Mouse (Mus musculus): ENCODE results near the gene Sugct.
"Not testable (repeated sequence)": the region's sequence is repeated elsewhere in the genome, so short reads cannot be mapped to it uniquely, and the experiment has no call there.

Gene Sugct

DNA sequence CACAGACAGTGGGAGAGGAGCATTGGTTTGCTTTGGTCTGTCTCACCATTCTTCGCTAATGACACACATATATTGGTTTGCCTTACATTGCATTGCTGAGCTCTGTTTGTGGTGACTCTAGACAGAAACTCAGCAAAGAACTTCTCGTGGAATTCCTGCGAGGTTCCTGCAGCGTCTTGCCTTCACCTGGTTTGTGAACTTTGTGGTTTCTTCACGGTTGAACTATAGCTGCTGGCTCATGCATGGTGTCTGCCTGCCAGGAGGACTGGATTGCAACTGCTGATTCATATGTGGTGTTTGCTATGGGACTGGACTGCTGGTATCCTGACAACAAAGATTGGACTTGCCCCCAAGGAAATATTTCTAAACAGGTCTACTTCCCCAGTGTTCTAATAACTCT, 91.6 kb downstream of the Sugct start:
- no peak for DNase-seq

DNA sequence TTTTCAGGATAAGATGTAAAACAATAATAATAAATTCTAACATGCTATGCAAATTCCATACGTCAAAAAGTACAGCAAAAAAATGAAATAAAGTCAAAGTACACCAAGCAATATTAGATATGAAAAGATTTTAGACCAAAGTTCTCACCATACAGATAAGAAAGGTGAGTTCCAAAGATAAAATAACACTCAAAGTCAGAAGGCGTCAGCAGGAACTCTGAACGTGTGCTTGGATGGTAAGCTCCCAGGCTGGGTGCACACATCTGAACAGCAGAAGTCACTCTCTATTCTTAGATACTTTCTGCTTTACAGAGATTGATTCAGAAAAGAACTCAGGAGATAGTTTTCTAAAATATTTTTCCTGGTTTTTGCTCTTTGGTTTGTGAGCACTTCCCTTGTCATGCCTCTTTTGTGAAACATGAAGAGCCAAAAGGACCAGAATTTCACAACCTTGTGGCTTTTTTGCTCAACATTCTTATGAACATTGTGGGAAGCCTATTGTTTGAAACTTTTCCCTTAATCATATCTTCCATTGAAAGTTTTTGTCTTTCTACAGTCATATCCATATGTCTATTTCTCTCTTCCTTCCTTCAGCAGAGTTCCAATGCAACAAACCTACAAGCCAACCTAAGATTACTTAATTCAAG, 110.0 kb downstream of the Sugct start:
- no peak for DNase-seq

DNA sequence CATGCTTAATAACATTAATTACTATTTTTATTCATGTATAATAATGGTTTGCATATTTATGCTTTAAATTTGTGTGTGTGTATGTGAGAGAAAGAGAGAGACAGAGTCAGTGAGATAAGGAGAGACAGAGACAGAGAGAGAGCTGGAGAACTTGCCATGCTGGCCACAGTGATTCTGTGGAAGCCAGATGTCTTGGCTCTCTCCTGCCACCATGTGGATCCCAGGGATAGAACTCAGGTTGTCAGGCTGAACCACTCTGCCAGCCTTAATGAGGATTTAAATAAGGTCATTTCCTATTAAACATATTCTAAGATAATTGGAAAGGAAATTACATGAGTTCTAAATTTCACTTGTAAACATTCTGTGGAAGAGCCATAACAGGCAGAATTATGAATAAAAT, 110.5 kb downstream of the Sugct start:
- DNase-seq: peak; percentile 26 to 39

DNA sequence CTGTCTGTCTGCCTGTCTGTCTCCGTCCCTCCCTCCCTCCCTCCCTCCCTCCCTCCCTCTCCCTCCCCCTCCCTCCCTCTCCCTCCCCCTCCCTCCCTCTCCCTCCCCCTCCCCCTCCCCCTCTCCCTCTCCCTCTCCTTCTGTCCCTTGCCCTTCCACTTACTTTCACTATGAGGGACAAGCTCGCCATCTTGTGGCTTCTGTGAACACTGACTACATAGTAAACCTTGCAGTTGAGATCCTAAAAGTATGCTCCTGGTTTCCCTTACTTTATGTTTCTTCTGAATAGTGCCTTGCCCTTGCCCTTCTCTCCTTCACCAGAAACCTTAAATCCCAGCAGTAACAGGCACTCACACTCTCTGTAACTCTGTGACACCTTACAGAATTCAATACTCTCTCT, 113.7 kb downstream of the Sugct start:
- DNase-seq: peak; percentile 12 to 36

DNA sequence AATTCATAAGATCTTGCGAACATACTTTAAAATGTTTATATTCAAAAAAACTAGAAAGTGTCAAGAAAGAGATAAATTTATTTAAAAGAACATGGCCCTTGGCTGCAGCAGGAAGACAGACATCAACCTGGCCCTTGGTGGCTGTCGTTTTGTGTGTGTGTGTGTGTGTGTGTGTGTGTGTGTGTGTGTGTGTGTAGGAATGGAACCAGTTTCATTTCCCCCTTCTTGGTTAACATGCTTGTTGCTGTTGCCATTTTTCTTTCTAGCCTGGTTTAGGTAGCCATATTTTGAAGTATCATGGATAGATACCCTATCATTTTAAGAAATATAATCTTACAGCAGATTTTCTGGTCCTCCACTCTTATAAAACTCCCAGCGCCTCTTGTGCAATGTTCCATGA, 136.0 kb downstream of the Sugct start:
- DNase-seq: no peak

DNA sequence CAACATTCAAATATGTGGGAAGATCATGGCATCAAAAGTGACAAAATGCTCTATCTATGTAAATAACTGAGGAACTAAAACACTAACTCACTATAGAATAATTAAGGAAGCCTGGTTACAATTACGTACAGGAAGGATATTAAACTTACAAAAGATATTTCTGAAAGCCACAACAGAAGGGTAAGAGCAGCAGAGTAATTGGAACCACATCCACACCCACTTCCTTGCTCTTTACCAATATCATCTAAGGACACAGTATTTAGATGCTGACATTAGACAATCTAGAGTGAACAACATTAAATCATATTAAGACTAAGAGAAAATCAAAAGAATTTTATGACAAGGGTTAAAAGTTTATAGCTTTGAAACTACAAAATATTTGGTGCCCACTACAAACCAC, 159.0 kb downstream of the Sugct start:
- no peak for DNase-seq

DNA sequence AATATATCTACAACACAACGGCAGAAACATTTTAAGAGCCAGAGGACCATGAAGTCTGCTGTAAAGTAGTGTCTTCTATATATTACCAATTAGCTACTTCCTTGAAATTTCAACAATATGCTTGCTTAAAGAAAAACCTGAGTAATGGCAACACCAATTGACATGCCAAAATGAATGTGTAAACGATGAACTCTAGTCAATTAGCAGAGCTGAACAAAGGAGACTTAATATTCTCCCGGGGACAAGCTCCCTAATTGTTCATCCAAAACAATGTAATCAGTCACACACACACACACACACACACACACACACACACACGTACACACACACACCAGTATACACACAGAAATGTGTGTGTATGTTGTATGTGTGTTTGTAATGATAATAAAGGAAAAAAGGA, 160.5 kb downstream of the Sugct start:
- no peak for DNase-seq

DNA sequence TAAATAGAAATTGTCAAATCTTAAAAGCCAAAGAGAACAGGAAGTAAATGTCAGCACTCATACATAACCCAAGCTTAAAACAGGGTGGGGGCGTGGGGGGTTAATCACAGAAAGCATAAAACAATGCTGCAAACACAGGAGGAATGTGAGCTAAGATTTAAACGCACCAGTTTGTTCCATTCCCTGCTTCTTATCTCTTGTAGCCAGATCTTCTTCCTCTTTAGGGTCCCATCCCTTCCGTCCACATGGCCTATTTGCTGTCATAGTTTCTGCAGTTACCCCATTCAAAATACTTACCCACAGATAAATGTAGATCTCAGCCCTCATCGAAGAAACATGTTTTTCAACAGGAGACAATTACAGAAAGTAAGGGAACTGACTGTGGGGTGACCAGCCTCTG, 160.9 kb downstream of the Sugct start:
- DNase-seq: peak; percentile 7 to 20

DNA sequence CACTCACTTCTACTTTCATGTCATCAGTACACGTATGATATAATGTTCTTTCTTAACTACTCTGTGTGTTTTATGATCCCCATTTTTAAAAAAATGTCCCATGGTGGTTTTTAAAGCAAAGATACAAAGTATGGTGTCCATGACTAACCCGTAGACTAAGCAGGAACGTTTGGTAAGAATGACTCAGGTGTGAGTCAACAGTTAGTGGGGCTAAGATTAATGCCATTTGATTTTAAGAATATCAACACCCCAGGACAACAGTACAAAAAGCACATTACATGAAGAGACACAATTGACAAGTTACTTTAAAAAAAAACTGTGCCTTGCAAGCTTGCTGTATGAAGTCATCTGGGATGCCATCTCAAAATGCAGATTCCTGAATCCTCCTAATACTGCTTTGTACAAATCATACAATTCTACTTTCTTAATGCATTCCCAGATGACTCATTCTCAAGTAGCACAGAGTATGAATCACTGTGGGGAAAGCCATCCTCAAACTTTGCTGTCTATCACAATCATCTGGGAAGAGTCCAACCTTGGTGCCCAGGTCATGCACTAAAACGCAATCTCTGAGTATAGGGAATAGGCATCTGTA, 184.1 kb downstream of the Sugct start:
- DNase-seq: no peak

DNA sequence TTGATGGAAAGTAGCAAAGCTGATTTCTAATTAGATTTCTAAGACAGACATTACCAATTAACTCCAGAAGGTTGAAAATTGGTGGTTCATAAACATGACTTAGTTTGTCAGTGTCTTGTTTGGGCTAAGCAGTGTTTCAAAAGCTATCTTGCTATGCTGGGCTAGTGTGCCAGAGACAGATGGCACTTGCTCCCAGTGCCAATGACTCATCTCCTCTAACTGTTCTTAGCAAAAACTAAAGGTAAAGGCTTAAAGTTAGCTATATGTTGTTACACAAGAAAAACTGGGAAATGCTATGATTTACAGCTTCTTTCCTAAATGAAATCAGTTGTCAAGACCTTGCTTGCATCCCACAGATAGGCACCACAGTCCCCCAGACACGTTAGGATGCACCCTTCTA, 200.4 kb downstream of the Sugct start:
- DNase-seq: no peak

DNA sequence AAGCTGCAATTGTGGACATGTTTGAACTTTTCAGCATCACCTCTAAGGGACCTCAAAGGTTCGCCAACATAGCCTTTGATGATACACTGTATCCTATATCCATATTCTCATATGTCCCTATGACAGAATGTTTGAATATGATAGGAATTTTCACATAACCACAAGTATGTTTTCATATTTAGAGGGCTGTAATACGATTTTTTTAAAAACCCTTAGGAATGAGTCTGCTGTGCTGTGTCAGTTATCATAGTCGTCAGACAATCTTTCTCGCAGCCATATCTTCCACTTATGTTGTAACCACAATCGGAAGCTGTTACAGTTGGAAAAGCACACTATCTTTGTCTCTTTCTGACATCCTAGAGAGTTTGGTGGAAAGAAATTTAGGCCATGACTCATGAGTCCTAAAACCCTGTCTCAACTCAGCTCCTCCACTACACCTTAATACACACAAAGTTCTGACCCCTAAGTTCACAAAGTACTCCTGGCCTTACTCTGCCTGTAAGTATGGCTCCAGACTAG, 201.2 kb downstream of the Sugct start:
- no peak for DNase-seq

DNA sequence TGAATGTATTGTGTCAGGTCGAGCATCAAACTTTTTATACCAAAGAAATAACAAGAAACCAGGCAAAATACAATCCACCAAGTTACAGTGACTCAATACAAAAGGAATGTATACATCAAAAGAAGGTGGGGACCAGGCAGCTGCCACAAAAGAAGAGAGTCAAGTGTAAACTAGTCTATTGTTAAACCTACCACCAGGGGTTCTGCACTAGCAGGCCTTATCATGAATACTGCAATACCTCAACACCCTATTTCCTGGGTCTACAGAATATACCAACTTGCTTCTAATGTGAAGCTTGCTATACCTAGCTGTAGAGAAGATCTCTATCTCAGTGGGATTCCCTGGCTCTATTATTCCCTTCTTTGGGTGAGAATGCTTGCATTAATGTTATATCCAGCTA, 237.4 kb downstream of the Sugct start:
- not testable (repeated sequence) for DNase-seq

DNA sequence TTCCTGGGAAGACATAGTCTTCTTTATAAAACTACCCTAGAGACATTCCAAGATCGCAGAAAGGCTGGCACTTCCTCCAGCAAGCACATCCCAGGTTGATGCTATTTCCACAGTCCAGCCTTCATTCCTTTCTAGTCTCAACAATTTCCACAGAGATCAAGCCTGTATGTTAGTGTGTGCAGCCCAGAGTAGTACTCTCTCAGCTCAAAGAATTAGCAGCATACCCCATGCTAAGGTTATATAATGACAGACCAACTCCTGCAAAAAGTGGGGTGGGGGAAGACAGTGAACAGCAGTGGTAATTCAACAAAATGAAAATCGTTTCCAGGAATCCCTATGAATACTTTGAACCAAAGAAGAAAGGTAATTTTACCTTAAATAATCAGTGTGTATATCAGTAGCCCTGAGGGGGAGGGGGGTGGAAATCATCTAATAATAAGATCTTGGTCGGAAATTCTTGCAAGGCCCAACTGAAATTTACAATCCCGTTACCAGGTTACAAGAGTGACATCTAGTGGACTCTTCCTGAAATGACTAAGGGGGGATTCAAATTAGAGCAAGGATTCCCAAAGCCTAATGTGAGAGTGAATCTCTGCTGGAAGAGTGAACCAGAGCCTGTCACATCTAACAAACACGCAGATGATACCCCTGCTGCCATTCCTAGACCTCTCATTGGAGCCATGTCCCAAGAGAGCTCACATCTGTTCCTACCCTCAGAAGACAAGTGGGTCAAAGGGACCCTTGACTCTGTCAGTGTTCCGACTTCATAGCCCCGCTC, 263.0 kb downstream of the Sugct start:
- peak in 1 of 2 experiments; percentile 4 for DNase-seq

DNA sequence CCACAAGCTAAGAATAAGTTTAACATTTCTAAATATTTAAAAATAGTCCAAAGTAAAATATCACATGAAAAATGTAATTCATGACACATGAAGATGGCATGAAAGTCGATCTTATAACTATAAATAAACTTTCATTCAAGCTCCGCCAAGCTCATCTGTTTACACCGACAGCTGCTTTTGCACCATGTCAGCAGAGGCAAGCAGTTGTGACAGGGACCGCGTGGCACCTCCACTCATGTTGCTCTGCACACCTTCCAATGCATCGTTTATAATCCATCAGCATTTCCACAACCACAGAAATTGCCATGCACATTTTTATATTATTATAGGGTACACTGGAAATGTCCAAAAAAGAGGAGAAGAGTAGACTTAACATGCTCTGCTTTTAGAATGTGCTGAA, 273.5 kb downstream of the Sugct start:
- DNase-seq: no peak

DNA sequence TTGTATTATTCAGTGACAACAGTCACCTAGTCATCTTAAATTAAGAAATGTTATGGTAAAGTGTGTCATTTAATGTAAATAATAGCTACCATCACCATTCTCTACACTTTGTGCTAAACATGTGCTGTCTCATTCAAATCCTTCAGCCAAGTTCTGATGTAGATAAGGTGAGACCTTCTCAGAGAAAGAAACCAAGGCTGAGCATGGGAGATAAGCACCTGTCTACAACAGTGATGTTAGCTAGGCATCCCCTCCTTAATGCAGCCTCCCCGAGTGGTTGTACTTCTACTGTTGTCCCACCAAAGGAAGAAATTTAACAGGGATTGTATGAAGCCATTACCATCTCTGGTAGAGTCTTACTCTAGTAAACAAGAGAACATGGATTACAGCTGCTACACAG, 274.8 kb downstream of the Sugct start:
- DNase-seq: no peak

DNA sequence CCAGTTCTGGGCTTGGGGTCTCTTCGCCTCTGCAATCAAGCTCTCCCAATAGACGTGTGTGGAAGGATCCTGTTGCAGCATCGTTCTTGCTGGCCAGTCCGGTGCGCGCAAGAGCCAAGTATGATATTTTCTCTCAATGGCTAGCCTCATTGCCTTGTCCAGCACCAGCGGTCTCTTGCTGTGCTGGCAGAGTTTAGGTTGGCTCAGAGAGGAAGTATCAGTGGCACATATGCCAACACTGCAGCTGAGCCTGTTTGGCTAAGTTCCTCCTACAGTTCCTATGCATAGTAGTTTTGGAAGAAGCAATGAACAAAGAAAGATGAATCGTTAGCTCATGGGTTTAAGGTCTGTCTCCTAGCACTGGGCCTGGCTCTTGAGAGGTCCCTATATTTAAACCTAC, 352.5 kb downstream of the Sugct start:
- DNase-seq: no peak

DNA sequence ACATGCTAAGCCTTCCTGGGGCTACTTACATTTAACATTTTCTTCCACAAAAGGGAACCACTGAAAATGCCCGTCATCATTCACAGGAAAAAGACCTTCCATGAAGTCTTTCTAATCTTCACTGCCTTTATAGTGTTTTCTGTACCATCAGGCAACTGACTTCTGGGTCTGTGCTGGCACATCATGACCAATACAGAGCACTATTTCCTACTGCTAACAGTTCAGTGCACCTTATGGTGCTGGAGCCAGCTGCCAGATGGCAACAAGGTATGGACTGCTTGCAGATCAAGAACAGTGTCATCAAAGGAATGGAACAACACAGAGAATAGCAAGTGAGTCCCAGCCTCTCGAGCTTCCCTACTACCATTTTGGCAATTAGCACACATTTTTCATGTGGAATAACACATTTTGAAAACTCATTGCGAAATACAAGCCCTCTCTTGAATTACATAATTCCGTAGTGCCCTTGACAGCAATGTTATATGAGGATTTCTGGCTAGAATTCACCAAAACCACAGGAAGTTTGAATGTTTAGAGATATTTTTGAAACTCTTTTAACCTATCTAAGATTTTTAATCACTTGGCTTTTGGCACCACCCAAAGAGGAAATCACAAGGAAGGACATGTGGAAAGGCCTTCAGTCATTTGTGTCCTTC, 359.3 kb downstream of the Sugct start:
- no peak for DNase-seq

DNA sequence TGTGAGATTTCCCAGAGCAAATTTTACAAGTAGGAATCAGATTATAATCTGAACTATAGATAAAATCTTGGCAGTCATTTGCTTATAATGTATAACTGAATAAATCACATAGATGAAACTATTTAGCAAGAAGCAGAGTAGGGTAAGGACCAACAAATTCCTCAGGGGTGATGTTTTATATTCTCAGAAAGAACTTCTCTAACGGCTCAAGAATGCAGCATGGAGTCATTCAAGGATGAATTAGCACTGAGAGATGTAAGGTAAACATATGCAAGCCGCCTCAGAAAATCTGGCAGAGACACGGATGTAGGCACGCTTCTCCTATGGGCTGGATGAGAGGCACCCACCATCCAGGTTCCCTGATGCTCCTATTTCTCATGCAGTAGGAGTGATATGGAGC, 368.5 kb downstream of the Sugct start:
- DNase-seq: no peak

DNA sequence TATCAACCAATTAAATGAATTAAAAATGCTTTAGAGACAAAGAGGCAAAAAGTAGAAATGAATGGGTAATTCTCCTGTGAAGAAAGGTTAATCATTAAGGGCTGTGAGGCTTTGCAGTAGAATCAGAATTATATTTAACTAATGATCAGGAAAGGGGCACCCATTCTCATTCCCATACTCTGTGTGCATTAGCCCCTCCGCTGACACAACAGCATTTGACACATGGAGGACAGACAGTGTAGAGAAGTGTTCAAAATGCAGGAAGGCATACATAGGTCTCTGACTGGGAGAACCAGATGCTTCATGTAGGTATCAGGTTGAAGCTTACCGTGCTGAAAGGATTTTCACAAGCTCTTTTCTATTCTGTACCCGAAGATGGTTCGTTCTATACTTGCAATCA, 393.8 kb downstream of the Sugct start:
- no peak for DNase-seq

DNA sequence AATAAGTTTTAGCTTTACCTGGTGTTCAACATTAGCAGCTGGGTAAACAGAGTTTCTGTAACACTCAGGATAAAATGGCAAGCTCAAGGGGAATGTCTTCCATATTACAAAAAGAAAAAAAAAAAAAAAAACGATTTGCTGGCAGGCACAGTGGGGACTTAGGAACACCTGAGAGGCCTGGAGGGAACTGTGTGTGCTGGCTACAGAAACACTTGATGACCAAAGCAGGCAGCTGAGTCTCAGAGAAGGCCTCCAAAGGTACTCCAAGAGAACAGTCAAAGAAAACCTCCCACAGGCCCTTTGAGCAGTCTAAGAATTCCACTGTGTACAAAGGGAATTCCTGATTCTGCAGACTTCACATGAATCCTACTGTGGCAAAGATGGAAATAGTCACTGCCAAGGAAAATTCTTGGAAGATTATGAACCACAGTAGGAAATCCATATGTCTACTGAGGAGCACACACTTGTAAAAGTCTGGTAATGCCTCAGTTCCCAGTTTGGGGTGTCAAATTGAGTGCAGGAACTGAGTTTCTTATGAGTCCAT, 397.8 kb downstream of the Sugct start:
- no peak for DNase-seq

DNA sequence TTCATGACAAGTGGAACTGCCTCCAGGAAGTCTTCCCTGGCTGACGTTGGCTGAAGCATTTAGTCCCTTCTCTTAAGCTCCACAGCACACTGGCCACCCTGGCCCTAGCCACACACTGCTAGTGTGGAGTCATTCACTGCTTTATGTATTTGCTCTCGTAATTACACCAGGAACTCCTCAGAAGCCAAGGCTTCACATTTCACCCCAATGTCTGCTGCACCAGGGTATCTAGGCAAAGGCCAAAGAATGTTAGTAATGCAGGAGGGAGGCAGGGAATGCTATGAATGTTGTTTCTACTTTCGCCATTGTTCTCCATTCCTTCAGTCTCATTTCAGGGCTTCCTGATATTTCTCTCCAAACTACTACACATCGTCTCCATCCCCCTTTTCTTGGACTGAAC, 398.4 kb downstream of the Sugct start:
- no peak for DNase-seq

DNA sequence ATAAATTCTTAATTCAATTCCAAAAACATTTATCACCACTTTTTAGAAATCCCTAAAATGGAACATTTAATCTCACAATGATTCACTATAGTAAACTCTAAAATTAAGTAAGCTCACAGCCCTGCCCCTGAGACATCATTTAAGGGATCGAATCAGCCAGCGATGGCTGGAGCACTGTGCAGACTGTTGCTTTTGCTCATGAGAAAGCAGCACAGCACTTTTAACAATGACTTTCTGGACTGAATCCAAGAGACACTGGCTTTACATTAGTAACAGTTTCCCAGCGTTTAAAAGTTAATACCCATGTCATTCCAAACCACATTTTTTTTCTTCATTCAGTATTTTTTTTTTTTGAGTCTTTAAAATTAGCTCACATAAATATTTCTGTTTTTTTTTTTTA, 398.9 kb downstream of the Sugct start:
- no peak for DNase-seq

DNA sequence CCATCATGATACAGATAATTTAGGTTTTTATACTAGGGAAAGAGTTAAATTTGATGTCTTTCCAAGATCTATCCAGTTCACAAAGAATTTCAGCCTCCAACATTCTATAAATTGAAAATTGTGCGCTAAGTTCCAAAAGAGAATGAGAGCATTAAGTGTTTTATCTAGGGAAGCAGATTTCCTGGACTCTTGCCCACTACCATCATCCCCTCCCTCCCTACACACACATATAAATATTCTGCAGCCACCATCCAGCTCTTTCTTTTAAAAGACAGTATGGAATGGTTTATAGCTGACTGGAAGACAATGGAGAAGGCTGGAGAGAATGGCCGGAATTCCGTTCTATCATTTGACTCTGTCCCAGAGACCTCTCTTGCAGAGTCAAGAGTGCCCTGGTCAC, 404.3 kb downstream of the Sugct start:
- DNase-seq: no peak

Data from kidney, postnatal 4 days (tissue).